Mouse (Mus musculus): Measurements from ENCODE around the gene Rap1gds1. TPM values are rescaled to one million over a fixed set of nuclear protein-coding genes. Genes with fewer than 3 reads are reported as not detected.

Rap1gds1 gene
- polyA plus RNA-seq (2012; rRNA removed): 2.7 and 3.5 TPM in 2 replicates

DNA sequence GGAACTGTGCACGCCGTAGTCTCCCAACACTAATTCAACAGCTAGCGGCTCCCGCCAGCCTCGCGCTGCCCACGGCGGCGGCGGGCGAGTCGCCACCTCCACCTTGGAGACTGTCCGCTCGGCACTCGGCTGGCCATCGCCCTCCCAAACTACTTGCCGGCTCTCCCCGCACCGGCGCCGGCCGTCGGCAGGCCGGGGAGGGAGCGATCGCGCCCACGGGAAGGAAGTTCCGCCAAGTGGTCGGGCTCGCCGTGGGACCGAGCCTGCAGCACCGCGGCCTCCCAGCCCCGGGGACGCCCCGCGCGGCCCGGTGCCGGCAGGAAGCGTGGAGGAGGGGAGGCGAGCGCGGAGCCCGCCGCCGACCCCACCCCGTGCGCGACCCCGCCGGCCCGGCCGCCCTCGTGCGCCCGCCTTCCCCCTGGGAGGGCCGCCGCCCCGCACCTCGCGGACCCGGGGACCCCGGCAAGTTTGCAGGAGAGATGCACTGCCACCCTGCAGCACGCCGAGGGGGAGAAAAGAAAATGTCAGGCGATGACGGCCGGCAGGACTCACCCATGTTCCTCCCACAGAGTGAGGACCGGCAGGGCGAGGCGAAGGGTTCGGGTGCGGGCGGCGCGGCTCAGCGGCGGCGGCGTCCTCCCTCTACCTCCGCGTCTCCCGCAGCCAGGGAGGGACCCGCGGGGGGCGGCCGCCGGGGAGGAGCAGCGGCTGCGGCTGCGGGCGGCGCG, at the start of gene Rap1gds1:
Gene Rap1gds1 (minus strand): TSS at position 718 of the 728 bp plus-strand sequence.
- H3K27ac ChIP-seq (ENCODE audit: control insufficient read depth, insufficient read depth, low read depth, low read length): peak within 1 kb of the TSS; percentile 80
- H3K27me3 ChIP-seq (ENCODE audit: control insufficient read depth, insufficient read depth, low read length): 0 out of 2 replicates have a peak, but pooled peaks cover 2% of the 10 kb centered on the region
- H3K4me1 ChIP-seq (ENCODE audit: control insufficient read depth, insufficient read depth, low read length): peaks cover 4% of the 10 kb centered on the region
- TF ChIP-seq POLR2A (IDR thresholded peaks at IDR 0.05; ENCODE audit: control insufficient read depth, low read depth, low read length): no peak
- no peak for TF ChIP-seq CTCF (IDR thresholded peaks at IDR 0.05; ENCODE audit: control insufficient read depth, insufficient read depth, insufficient replicate concordance, low read depth, low read length)
- H3K4me3 ChIP-seq (ENCODE audit: control insufficient read depth, low read depth, low read length): peak within 1 kb of the TSS; percentile 98
- no peaks in the 10 kb centered on the region for H3K36me3 ChIP-seq (ENCODE audit: control insufficient read depth, insufficient read depth, low read length)

DNA sequence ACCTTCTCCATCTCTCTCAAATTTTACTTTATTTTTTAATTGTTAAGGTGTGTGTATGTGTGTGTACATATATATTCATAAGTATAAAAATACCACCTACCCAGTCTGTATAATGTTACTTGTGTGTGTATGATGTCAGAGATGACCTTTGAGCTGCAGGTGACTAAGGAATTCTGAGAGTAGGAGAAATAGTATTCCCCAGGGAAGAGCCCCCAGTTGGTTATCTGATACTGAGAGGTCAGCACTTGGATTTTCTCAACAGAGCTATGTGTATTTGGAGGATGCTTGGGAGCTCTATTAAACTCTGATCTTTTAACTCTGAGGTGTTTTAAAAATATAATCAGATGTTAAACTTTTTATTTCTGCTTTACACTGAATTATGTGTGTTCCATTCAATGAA, 43.4 kb upstream of the Rap1gds1 start:
- TF ChIP-seq POLR2A (IDR thresholded peaks at IDR 0.05; ENCODE audit: control insufficient read depth, low read depth, low read length) (no peak), CTCF (IDR thresholded peaks at IDR 0.05; ENCODE audit: control insufficient read depth, insufficient read depth, insufficient replicate concordance, low read depth, low read length) (no peak)
- Histone ChIP-seq H3K4me1 (ENCODE audit: control insufficient read depth, insufficient read depth, low read length) (no peaks in the 10 kb centered on the region), H3K27ac (ENCODE audit: control insufficient read depth, insufficient read depth, low read depth, low read length) (no peak overlapping the region), H3K36me3 (ENCODE audit: control insufficient read depth, insufficient read depth, low read length) (no peaks in the 10 kb centered on the region), H3K4me3 (ENCODE audit: control insufficient read depth, low read depth, low read length) (no peak overlapping the region), H3K27me3 (ENCODE audit: control insufficient read depth, insufficient read depth, low read length) (no peaks in the 10 kb centered on the region)

DNA sequence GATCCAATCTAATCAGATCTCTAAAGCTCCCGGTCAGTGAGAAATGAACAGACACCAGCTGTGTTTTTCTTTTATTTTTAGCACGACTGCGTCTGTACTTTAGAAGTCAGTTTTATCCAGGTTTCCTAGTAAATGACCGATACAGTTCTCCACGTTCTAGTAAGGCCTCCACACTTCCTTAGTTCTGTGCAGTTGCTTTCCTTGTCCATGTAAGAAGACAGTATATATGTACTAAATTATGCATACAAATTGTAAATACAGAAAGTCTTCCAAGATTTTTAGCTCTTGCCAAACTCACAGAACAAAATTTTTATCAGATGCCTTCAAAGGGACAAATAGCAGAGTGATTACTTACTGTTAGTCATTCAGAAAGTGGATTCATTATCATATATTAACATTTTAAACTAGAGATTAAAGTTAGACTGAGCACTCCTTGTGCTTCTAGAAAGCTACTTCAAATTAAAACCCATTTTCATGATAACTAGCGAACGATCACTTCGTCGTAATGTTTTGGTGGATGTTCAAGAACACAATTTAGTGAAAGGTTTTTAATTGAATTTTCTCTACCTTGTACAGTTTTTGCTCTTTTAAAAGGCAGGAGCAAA, 41.8 kb upstream of the Rap1gds1 start:
- Histone ChIP-seq H3K36me3 (ENCODE audit: control insufficient read depth, insufficient read depth, low read length) (no peaks in the 10 kb centered on the region), H3K27me3 (ENCODE audit: control insufficient read depth, insufficient read depth, low read length) (no peaks in the 10 kb centered on the region), H3K27ac (ENCODE audit: control insufficient read depth, insufficient read depth, low read depth, low read length) (no peak overlapping the region), H3K4me1 (ENCODE audit: control insufficient read depth, insufficient read depth, low read length) (no peaks in the 10 kb centered on the region), H3K4me3 (ENCODE audit: control insufficient read depth, low read depth, low read length) (no peak overlapping the region)
- TF ChIP-seq CTCF (IDR thresholded peaks at IDR 0.05; ENCODE audit: control insufficient read depth, insufficient read depth, insufficient replicate concordance, low read depth, low read length) (no peak), POLR2A (IDR thresholded peaks at IDR 0.05; ENCODE audit: control insufficient read depth, low read depth, low read length) (no peak)

GRCm38 (mm10) chr3:139112335-139112973, 37.5 kb upstream of the Rap1gds1 start:
- H3K4me1 ChIP-seq (ENCODE audit: control insufficient read depth, insufficient read depth, low read length): no peaks in the 10 kb centered on the region
- H3K4me3 ChIP-seq (ENCODE audit: control insufficient read depth, low read depth, low read length): no peak overlapping the region
- no peaks in the 10 kb centered on the region for H3K27me3 ChIP-seq (ENCODE audit: control insufficient read depth, insufficient read depth, low read length)
- TF ChIP-seq CTCF (IDR thresholded peaks at IDR 0.05; ENCODE audit: control insufficient read depth, insufficient read depth, insufficient replicate concordance, low read depth, low read length) (no peak), POLR2A (IDR thresholded peaks at IDR 0.05; ENCODE audit: control insufficient read depth, low read depth, low read length) (no peak)
- no peak overlapping the region for H3K27ac ChIP-seq (ENCODE audit: control insufficient read depth, insufficient read depth, low read depth, low read length)
- no peaks in the 10 kb centered on the region for H3K36me3 ChIP-seq (ENCODE audit: control insufficient read depth, insufficient read depth, low read length)

DNA sequence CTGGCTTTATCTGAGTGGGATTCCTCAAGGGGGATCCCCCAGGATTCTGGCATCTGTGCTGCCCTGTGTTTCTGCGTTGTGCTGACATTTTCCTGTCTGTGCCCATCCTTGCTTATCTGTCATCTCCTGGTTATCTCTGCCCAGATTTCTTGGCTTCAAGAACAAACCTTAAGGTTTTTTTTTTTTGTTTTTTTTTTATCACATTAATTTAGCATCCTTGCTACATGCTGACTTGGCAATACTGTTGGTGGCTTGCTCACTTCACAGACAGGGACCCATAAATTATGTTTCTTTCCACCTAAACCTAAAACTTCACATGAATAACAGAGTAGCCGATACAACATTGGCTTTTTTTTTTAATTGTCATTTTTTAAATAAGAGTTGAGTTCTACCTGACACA, 36.9 kb upstream of the Rap1gds1 start:
- no peak overlapping the region for H3K4me3 ChIP-seq (ENCODE audit: control insufficient read depth, low read depth, low read length)
- no peaks in the 10 kb centered on the region for H3K27me3 ChIP-seq (ENCODE audit: control insufficient read depth, insufficient read depth, low read length)
- H3K4me1 ChIP-seq (ENCODE audit: control insufficient read depth, insufficient read depth, low read length): no peaks in the 10 kb centered on the region
- no peak overlapping the region for H3K27ac ChIP-seq (ENCODE audit: control insufficient read depth, insufficient read depth, low read depth, low read length)
- TF ChIP-seq POLR2A (IDR thresholded peaks at IDR 0.05; ENCODE audit: control insufficient read depth, low read depth, low read length) (no peak), CTCF (IDR thresholded peaks at IDR 0.05; ENCODE audit: control insufficient read depth, insufficient read depth, insufficient replicate concordance, low read depth, low read length) (no peak)
- no peaks in the 10 kb centered on the region for H3K36me3 ChIP-seq (ENCODE audit: control insufficient read depth, insufficient read depth, low read length)

- no peak overlapping the region for H3K4me3 ChIP-seq (ENCODE audit: control insufficient read depth, low read depth, low read length)
- no peak for TF ChIP-seq POLR2A (IDR thresholded peaks at IDR 0.05; ENCODE audit: control insufficient read depth, low read depth, low read length)
- no peak for TF ChIP-seq CTCF (IDR thresholded peaks at IDR 0.05; ENCODE audit: control insufficient read depth, insufficient read depth, insufficient replicate concordance, low read depth, low read length)
- no peaks in the 10 kb centered on the region for H3K27me3 ChIP-seq (ENCODE audit: control insufficient read depth, insufficient read depth, low read length)
- no peaks in the 10 kb centered on the region for H3K36me3 ChIP-seq (ENCODE audit: control insufficient read depth, insufficient read depth, low read length)
- no peaks in the 10 kb centered on the region for H3K4me1 ChIP-seq (ENCODE audit: control insufficient read depth, insufficient read depth, low read length)
- H3K27ac ChIP-seq (ENCODE audit: control insufficient read depth, insufficient read depth, low read depth, low read length): no peak overlapping the region
Measured at GRCm38 (mm10) chr3:139108176-139108575, 33.2 kb upstream of the Rap1gds1 start.

GRCm38 (mm10) chr3:139103914-139104313, 28.9 kb upstream of the Rap1gds1 start:
- Histone ChIP-seq H3K4me3 (ENCODE audit: control insufficient read depth, low read depth, low read length) (no peak overlapping the region), H3K4me1 (ENCODE audit: control insufficient read depth, insufficient read depth, low read length) (no peaks in the 10 kb centered on the region), H3K36me3 (ENCODE audit: control insufficient read depth, insufficient read depth, low read length) (no peaks in the 10 kb centered on the region), H3K27ac (ENCODE audit: control insufficient read depth, insufficient read depth, low read depth, low read length) (no peak overlapping the region), H3K27me3 (ENCODE audit: control insufficient read depth, insufficient read depth, low read length) (no peaks in the 10 kb centered on the region)
- no peak for TF ChIP-seq CTCF (IDR thresholded peaks at IDR 0.05; ENCODE audit: control insufficient read depth, insufficient read depth, insufficient replicate concordance, low read depth, low read length)
- no peak for TF ChIP-seq POLR2A (IDR thresholded peaks at IDR 0.05; ENCODE audit: control insufficient read depth, low read depth, low read length)
